Mouse (Mus musculus): ENCODE measurements around the gene Ddi1.
"Not testable (repeated sequence)": the region's sequence is repeated elsewhere in the genome, so short reads cannot be mapped to it uniquely, and the experiment has no call there.

Ddi1 gene

DNA sequence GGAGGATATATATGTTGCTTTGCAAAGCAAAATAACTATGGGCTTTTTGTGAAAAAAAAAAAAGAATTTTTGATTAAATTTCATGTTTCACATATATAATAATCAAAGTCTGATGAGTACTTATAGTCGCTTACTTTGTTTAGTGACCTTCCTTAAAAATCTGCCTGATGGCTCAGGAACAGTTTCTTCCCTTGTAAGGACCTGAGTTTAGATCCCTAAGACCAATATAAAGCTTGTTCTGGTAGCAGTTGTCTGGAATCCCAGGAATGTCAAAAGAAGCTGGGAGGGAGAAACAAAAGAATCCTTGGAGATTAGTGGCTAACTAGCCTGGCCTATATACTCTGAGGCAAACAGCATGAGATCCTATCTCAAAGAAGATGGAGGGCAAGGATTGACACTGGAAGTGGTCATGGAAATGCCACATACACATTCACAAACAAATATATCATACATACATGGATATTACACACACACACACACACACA lies at the start of gene Ddi1:
TSS of gene Ddi1 (minus strand) at position 51 of the 485 bp plus-strand sequence.
- peak; percentile 10 for DNase-seq (ENCODE audit: low spot score)

DNA sequence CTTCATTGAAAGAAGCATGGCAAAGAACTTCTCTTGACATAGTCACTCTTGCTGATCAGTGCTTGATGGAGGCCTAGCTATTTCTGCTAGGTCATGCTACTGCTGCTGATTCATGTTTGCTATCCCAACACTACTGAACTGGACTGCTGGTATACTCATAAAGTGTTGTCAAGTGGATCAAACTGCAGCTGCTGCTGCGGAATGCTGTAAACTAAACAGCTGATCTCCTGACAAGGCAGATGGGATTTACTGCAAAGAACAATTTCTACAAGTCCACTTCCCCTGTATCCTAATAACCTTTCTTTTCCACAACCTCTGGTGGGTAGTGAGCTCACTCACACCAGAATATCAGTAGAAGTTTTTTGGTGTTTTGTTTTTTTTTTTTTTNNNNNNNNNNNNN lies 47.5 kb upstream of the Ddi1 start:
- no peak for DNase-seq (ENCODE audit: low spot score)

DNA sequence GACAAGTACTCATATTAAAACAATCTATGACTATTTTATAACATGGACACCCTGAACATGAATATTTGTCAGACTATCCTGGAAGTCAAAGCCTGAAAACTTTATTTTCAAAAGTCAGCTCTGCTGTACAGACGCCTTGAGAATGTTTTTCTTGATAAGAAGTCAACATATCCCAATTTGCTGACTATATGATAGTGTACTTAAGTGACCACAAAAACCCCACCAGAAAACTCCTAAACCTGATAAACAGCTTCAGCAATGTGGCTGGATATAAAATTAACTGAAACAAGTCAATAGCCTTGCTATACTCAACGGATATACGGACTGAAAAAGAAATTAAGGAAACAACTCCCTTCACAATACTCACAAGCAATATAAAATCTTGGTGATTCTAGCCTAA lies 36.2 kb upstream of the Ddi1 start:
- no peak for DNase-seq (ENCODE audit: low spot score)

DNA sequence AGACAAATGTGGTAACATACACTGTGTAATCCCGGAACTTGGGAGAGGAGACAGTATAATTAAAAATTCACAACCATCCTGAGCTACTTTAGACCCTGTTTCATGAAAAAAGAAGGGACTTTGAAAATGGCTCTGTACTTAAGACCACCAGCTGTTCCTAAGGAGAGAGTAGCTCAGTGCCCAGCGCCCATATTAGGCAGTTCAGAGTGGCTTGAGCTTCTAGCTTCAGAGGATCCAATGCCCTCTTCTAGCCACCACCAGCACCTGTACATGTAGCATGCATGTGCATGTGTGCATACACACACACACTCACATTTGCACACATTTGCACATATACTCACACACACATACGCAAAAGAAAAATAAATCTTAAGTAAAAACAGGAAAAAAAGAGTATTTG lies 34.9 kb upstream of the Ddi1 start:
- DNase-seq (ENCODE audit: low spot score), result no peak

DNA sequence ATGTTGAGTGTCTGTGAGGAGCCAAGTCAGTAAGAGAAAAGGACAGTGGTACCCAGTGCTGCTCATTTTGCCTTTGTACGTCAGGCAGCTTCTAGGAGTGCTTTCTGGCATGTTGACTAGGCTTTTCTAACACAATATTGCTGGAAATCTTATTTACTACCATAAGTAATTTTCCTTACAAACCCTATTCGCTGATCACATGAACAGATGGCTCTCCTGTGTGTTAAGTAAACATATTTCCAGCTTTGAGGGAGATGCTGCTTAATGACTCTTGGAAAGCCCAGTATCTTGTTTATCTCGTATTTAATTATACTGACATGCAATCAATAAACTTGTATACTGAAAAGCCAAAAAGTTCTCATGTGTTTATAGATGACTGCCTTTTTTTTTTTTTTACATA lies 32.4 kb upstream of the Ddi1 start:
- no peak for DNase-seq (ENCODE audit: low spot score)

DNA sequence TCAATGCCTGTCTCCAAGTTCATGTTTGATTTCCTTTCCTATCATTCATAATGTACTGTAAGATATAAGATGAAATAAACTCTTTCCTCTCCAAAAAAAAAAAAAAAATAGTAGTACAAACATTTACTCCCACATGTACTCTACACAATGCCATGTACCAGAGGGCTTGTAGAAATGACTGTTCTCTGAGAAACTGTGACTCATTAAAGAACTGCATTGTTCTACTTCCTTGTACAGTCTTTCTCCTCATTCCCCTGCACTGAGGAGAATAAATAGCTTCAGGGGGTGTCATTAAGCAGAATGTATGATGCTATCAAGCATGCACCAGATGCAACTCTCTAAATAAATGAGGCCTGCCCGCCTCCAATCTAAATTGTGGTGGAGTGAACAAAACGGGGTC lies 28.9 kb upstream of the Ddi1 start:
- no peak for DNase-seq (ENCODE audit: low spot score)

DNA sequence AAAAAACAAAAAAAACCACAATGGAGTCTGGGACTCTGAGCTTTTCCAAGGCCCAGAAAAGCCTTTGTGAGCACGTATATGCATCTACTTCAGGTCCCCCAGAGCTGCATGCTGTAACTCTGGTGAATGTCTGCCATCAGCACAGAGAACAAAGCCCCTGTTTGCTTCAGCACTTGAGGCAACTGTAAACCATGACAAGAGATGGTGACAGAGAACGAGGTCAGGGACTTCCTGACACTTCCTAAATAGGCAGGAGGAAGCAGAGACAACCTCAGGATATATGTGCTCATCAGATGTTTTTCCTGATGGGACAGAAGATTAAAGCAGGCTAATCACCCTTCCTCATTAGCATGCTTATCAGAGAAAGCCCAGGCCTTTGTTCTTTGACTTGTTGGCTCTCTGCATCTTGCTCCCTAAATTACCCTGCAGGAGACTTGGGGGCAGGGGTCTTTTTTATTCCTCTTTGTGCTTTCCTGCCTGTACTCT lies 19.6 kb upstream of the Ddi1 start:
- peak; percentile 27 for DNase-seq (ENCODE audit: low spot score)

- no peak for DNase-seq (ENCODE audit: low spot score)
Observed at GRCm38 (mm10) chr9:6286770-6287169, 17.1 kb upstream of the Ddi1 start.

DNA sequence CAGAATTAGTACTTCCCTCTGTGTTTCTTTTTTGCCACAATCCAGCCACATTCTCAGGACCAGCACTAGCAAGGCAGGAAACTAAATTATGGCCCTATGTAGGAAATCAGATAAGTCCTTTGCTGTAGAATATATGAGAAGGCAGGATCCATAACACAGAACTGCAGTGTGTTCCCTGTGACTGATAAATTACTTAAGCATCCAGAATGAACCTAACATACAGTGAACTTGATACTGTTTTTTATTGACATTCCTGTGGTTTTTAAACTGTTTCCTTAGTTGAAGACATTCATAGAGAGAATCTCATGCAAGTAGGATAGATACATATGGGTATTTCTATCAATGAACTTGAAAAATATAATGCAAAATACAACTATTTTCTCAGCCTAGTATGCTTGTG lies 7.9 kb upstream of the Ddi1 start:
- no peak for DNase-seq (ENCODE audit: low spot score)

- DNase-seq (ENCODE audit: low spot score), result no peak
Observed at GRCm38 (mm10) chr9:6276395-6276794, 6.7 kb upstream of the Ddi1 start.

- DNase-seq (ENCODE audit: low spot score), result no peak
Observed at GRCm38 (mm10) chr9:6264820-6265219, 4.8 kb downstream of the Ddi1 start.

DNA sequence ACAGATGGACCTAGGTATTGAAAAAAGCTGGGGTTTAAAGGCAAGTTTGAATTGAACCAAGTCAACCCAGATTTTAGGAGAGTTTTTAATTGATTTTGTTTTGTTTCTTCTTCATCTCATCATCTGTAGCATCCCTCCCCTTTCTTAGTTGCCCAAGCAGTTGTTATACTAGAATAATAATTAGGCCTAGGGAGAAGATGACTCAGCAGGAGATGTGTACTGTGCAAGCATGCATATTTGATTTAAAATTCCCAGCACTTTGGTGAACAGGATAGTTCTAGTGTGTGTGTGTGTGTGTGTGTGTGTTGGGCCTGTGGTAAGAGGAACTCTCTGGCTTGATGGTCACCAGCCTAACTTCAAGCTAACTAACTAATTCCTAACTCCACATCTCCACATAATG lies 12.6 kb downstream of the Ddi1 start:
- DNase-seq (ENCODE audit: low spot score), result no peak

DNA sequence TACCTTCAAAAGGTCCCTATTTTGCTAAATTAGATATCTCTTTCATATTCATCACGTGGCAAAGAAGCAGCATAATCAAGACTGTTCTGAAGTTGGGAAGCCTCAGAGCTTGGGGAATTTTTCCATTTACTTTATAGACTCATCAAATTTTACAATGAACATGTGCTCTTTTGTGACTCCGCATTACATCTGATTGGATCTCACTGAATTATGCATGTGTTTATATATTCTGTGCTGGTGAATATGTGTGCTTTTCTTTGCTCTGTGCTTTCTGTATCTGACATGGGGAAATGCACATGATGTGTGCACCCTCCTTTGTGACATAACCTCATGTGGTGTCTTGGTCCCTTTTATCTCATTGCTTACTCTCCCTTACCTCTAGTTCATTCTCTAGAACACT lies 17.7 kb downstream of the Ddi1 start:
- no peak for DNase-seq (ENCODE audit: low spot score)

GRCm38 (mm10) chr9:6250320-6250719 lies 19.3 kb downstream of the Ddi1 start:
- DNase-seq (ENCODE audit: low spot score), result no peak

GRCm38 (mm10) chr9:6235982-6236381 lies 33.7 kb downstream of the Ddi1 start:
- DNase-seq (ENCODE audit: low spot score), result not testable (repeated sequence)

- DNase-seq (ENCODE audit: low spot score), result no peak
Observed at GRCm38 (mm10) chr9:6217505-6217904, 52.1 kb downstream of the Ddi1 start.

DNA sequence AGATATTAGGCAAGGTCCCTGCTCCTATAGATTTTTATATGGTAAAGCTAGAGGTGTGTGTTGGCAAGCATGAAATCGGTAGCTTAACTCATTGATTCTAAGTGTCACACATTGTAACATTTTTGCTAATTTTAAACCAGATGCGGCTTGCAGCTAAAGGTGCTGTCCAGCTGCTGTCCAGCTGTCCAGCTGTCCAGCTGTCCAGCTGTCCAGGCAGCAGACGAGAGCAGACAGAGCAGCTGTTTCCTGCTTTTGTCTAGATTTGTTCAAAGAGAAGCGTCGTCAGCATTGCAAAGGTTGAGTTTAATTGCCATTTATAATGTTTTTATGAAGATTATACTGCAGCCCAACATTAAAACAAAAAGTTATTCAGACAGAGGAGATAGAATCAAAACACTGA lies 56.8 kb downstream of the Ddi1 start:
- no peak for DNase-seq (ENCODE audit: low spot score)
